Mouse (Mus musculus) thymus, postnatal 14 days (tissue): Measurements from ENCODE around the gene Ppp1r10.

ENCODE experiments used
- DNase-seq: peaks from one replicate; pipeline ENCODE4 v3.0.0; 2021

Gene Ppp1r10

DNA sequence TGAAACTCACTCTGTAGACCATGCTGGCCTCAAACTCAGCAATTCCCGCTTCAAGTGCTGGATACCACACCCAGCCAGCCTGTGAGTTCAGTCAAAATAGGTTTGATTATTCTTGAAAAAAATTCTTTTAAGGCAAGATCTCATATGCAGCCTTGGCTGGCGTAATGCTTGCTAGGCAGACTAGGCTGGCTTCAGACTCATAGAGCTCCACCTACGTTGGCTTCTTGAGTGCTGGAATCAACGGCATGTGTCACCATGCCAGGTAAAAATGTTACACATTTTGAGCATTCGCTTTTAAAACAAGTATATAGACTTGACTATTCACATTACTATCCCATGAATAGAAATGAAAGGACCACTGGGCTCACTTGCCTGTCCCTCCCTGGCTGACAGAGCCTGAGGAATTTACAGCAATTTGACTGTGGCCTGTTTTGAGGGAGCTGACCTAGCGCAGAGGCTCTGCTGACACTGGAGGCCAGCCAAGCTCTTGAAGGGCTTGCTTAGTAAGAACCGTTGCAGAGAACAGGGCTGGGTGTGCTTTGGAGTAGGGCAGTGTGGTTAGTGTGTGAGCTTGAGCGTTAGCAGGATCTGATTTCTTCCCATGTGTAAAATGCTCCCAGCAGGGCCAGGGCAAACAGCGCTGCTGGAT, 12.8 kb upstream of the Ppp1r10 start:
- DNase-seq, result no peak

DNA sequence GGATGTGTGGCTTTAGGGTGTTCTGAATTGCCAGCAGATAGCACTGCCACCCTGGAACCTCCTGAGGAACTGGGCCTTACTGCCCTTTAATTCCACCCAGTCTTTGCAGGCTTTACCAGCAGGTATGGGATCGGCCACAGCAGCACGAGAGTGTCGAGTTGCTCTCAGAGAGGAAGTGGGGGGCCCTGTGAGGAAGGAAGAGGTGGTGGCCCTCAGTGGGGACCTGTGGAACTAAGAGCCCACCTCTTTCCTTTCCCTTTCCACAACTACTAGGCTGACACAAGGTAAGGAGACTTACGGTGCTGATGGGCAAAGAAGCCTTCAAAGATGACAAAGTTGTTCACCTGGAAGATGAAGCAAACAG, 12.3 kb upstream of the Ppp1r10 start:
- peak; percentile 58 for DNase-seq

DNA sequence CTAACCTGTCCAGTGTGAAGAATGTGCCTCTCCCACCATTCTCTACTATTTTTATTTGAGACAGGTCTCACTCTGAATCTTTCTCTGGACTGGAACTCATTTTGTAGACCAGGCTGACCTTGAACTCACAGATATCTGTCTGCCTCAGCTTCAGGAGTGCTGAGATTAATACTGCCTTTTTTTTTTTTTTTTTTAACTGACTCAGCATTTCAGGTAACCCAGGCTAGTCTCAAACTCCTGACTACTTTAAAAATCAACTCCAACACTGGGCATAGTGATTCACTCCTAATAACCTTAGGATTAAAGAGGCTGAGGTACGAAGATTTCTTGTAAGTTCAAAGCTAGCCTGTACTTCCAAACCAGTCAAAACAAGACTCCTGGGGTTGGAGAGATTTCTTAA, 10.6 kb upstream of the Ppp1r10 start:
- DNase-seq, result no peak

DNA sequence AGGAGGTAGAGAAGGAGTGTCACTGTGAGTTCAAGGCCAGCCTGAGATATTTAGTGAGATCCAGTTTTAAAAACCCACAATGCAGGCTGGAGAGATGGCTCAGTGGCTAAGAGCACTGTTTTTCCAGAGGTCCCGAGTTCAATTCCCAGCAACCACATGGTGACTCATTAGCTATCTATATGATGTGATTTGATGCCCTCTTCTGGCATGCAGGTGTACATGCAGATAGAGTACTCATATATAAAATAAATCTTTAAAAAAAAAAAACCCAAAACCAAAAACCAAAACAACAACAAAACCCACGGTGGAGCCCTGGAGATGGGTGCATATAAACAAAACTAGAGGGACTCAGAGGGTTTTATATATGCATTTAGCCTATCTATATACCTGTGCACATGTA, 8.6 kb upstream of the Ppp1r10 start:
- no peak for DNase-seq

DNA sequence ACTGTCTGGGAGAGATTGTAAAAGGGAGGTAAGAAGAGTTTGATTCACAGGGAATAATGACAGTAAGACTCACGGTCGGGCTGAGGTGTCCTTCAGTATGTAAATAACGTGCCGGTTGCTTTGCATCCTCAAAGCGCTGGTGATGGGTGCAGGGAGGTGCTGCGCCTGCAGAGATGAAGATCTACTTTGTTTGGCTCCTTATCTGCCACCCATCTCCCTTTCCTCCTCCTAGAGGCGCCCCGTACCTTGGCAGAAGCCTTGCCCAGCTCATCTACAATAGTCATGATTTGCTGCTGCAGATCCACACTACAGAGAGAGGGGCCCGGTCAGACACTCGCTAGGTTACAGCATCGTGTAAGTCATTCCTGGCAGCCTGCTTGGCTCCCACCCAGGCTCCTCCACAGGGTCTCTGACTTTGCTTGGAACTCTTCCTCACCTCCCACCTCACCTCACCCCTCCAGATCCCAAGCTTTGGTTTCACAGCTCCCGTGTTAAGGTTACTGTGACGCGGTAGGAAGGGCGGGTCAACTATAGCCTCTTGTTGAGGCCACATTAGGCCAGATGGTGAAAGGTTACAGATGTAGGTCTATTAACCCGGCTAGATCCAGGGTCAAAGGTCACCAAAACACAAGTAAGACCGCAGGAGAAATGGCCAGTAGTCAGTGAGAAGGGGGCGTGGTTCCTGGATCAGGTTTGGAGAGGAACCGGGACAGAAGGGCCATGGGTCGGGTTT, 6.9 kb upstream of the Ppp1r10 start:
- DNase-seq, result no peak

DNA sequence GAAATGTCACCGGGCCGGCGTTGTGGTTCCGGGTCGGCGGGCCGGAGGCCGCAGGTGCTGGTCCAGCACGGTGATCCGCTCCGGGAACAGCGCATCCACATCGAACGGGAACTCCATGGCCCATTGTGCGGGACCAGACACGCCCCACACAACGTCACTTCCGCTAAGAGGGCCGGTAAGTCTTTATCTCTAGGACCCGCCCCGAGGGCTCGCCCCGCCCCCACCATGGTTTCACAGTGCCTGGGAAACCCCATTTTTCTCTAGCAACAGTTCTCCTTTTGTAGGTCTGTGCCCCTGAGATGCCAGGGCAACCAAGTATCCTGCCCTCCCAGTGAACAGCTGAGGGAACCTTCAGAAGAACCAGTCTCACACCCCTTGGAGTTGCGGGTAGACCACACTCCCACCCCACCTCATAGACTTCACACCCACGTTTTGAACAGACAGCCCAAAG, 6.3 kb upstream of the Ppp1r10 start, which contains the start of gene Atat1:
TSS of gene Atat1 (minus strand) at position 157 of the 451 bp plus-strand sequence.
- DNase-seq, result peak; percentile 97

DNA sequence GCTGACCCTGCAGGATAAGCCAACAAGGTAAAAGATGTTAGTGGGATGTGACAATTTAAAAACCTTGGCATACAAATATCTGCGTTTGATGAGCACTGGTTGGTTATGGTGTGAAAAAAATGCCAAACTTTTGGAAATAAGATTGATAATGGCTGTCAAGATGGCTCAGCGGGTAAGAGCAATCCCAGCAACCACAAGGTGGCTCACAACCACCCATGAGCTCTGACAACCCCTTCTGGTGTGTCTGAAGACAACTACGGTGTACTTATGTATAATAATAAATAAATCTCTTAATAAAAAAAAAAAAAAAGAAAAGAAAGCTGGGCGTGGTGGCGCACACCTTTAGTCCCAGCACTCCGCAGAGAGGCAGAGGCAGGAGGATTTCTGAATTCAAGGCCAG, 1.3 kb upstream of the Ppp1r10 start:
- DNase-seq, result no peak

DNA sequence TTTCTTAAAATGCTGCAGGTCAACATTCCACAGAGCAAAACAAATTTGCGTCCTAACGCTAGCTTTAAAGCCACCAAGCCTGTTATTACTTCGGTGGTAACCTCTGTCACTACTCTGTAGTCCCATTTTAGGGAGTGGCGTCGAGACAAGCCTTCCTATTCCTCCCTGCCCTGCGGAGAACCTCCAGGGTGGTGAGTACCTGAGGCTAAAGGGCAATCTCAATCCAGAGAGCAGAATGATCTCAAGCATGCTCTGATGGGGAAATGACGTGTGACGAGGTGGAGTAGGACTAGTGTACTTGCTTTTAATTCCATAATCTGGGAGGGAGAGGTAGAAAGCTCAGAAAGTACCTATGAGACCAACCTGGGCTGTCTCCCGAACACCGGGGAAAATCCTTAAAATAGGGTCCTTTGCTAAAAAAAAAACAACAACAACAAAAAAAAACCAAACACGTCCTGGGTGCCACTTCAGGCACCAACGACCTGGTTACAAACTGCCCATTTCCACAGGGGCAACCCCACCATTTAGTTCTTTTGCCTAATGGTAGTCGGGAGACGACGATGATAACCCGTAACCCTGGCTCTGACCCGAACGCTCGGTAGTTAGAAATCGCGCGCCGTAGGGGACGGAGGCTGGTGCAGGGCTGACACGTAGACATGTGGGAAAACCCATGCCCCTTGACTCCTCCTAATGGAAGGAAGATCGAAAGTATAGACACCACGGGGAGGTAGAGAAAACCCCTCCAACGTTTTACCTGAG, 517 bp upstream of the Ppp1r10 start:
- no peak for DNase-seq

DNA sequence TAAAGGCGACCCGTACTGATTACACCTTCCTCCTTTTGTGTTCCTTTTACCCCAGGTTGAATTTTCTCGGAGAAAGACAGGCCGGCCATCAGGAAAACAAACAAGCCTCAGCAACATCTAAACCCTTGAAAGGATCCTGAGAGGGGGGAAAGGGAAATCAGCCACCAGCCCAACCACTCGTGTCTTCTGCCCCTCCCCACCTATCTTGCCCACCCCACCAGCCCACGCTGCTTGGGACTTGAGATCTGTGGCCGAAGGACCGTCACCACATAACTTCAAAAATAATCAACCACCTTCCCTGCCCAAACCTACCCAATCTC, 869 bp downstream of the Ppp1r10 start:
- no peak for DNase-seq

DNA sequence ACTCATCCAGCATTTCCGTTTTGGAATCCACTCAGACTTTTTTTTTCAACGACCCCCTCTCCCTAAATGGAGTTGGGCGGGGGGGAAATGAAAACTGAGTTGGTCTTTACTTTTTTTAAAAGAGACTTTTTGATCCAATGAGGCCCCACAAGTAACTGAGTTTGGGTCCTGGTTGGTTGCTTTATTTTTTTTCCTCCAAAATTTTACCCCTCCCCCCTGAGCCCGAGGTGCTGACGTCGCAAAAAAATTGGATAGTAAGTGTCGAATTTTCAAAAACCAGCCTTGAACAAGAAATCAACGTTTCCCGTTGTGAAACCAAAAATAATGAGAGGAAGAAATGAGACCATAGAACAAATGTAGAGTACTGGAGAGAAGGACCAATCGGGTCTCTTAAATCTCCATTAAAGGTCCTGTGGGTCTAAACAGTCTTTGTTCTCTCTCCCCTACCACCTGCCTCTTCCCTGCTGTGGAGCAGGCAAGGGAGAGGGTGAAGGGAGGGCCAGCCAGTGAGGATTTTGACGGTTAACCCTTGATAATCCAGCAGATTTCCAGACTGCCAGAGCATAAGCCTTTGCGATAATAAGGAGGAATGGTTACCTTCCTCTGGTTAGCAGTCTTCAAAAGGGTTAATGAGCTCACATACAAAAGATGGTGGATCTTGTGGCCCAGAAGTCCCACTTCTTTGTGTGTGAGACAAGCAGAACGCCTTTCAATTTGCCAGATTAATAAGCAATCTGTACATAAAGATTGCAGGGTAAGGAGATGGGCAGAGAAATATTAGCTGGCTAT, 1.4 kb downstream of the Ppp1r10 start:
- peak; percentile 54 for DNase-seq

DNA sequence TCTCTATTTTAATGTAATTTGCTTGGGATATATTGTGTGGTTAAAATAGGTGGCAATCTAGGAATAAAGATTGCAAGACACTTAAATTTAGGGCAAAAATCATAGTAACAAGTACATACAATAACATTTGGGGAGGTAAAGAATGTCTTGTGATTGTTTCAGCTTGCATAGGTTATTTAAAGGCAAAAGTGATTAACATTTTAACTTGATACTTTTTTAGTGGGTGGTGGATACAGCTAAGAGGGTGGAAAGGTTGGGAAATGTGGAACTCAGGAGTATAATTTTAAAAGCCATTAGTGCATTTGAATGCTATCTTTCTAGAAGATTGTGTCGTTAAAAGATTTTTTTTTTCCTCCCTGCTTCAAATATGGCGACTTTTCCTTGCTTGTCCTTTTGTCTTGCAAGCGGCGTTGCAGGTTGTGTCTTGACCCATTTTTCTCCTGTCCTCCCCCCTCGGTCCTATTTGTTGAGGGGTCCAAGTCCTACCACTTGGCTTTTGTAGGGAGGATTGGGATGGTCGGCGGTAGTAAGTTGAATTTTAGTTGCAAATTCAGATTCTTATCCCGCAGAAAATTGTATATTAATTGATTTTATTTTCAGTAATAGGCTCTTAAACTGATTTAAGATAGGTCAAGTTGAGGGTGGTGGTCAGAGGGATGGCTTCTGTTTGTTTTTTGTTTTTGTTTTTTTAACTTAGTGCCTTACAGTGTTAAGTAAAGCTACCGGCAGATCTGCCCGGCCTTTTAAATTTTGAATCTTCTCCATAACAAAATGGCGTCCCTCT, 2.2 kb downstream of the Ppp1r10 start:
- DNase-seq, result peak; percentile 53

DNA sequence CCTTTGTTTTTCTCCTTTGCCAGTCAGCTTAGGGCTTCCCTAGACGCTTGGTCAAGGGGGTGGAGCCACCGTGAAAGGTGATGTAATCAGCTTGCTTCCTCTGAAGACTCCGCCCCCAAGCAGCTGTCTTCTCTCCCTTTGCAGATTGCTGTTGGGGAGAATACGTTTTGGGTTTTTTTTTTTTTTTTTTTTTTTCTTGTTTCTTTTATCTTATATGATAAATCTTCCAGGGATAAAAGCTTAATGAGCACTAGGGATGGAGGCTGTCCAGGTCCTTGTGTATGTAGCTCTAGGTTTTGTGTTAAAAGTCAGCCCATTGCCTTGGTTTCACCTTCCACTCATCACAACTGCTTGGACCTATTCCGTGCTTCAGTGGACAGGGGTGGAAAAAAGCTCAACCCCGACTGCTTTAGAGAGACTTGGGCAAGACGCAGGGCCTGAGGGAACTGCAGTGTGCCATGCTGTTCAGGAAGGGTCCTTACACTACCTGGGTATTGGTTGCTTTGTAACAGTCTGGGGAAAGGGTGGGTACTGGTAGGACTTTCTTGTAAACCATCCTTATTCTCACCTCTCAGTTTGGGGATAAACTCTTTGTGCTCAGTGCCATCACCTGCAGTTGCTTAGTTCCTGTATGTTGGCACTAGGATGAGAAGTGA, 3.0 kb downstream of the Ppp1r10 start:
- peak; percentile 98 for DNase-seq

DNA sequence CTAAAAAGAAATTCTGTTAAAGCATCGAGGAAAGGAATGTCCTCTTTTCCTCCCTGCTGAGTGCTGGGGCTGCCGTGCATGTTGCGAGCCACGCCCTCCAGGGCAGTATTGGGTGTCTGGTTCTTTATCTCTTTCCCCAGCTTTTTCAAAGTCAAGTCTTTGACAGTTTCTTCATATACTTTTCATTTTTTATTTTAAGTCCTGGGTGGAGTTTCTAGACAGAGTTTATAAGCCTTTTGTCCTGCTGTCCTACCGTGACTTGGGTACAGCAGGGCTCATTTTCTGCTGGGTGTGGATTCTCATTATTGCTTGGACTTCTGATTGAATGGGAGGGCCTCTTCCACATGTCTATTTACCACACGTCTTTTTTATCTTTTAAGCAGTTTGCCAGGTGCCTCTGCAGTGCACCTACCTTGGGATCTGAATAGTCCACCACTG, 3.6 kb downstream of the Ppp1r10 start:
- no peak for DNase-seq

DNA sequence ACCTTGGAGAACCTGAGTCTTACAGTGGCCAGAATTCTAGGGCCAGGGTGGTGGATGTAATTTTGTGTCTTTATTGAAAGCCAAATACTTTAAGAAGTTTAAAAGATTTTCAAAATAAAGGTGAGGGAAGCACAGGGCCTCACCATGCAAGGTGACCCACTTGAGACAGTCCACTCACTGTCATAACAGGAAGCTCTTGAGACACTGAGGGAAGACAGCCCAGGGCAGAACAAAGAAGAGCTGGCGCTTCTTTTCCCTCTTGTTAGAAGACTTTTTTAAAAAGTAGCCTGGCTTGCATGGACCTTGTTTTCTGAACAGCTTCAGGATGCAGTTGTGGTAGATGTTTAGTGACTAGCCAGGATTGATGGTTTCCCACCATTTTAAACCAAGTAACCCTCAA, 4.2 kb downstream of the Ppp1r10 start:
- no peak for DNase-seq

DNA sequence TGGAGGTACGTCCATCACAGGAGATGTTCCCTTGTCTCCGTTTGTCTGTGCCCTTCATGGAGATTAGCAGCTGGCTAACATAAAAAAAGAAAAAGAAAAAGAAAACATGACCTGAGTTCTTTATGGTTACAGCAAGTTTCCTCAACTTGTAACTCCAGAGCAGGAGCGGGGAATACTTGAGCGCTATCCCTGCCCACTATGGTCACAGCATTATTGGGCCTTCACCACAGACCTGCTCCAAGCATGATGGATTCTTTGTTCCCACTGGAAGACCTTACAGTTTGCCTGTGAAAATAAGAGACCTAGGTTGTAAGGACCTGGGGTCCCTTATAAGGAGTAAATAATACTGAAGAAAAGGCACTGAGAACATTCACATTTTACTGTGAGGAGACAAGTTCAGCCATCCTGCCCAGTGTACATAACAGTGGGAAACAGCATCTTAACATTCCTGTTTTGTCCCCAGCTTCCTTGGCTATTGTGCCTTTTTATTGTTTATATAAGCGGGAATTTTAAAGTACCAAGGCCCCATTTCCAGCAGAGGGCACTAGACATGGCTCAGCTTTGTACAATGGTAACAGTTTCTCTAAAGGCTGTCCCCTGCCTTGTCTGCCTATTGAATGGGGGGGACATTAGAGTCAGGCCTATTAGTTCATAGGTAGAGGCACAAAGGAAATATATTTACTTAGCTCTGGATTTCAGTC, 4.8 kb downstream of the Ppp1r10 start:
- peak; percentile 47 for DNase-seq

DNA sequence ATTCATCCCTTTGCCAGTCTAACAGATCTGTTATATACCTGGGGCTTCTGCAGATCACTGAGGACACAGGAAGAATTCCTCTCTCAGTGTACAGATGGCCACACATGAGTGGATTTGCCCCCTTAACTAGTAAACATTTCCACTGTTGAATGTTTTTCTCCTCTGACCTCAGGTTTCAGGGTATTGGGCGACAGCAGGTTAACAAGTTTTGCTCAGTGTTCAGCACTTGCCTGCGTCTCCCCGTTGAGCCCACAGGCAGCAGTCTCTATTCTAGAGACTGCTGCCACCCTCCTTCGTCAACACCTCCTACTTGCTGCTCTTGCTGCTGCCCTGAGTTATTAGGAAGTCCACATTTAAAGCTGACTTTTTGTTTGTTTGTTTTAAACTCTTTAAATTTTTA, 5.5 kb downstream of the Ppp1r10 start:
- no peak for DNase-seq

DNA sequence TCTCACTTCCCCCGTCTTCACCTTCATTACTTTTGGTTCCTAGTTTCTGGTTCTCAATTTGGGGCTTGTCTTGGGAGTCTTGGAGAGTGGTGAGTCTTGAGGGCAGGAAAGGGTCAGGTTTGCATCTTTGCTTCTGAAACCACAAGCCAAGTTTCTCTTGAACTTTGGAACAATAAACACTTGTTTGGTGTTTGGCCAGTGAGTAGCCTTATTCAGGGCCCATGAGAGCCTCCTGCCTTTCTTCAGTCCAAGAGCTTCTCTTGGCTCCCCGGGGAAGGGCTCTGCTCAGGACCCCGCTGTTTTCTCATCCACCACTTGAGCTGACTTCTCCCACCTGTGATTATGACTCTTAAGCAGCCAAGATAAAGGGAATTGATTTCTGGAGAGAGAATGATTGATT, 6.3 kb downstream of the Ppp1r10 start:
- no peak for DNase-seq

DNA sequence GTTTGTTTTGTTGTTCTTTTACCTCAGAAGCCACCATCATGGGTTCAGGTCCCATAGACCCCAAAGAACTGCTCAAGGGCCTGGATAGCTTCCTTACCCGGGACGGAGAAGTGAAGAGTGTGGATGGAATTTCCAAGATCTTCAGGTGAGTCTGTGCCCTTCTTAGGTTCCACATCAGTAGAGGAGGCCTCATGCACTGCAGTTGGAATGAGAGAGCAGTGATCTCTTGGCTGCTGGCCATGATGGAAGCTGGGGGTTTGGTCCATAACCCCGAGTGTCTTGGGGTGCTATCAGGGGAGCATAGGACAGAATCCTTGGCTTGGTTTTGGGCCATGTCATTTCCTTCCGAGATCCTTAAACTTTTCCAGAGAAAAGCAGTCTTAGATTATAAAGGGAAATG, 7.0 kb downstream of the Ppp1r10 start:
- DNase-seq, result no peak

DNA sequence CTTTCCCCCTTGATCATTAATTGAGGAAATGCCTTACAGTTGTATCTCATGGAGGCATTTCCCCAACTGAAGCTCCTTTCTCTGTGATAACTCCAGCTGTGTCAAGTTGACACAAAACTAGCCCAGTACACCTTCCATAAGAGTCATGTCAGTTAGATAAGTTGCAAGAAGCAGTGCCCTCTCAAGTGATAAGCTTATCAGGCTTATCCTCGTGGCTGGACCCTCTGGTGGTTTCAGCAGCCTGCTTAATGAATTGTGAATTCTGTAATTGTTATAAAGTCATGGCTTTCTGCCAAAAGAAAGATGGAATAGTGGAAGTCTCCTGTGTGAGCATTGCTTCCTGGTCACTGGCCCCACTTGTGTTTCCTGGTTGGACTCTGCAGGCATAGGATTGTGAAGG, 11.2 kb downstream of the Ppp1r10 start:
- no peak for DNase-seq

DNA sequence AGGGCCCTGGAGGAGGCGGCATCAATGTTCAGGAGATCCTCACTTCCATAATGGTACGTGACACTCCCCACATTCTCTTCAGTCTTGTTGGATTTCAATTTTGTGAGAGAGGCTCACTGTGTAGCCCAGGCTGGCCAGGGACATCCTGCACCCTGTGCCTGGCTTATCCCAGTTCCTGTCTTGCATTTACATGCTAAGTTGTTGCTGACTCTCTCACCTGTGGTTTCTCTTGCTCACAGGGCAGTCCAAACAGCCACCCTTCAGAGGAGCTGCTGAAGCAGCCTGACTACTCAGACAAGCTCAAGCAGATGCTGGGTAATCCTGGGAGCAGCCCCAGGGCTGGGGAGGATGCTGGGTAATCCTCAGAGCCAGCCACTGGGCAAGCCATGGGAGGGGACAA, 13.3 kb downstream of the Ppp1r10 start:
- no peak for DNase-seq

DNA sequence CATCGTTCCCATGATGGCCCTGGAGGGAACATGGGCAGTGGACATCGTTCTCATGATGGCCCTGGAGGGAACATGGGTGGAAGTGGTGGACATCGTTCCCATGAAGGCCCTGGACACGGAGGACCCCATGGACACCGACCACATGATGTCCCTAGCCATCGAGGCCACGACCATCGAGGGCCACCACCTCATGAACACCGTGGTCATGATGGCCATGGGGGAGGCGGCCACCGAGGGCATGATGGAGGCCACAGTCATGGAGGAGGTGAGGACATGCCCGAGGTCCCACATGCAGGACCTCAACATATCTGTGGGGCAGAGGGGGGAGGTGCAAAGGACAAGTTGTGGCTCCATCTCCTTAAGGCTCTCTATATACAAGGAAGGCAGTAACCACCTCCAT, 14.4 kb downstream of the Ppp1r10 start:
- no peak for DNase-seq
